Mouse (Mus musculus) cortical plate, adult 2 months (tissue): Measurements from ENCODE around the gene Prickle2.

ENCODE experiments used
- CTCF ChIP-seq: fragments of 200-500 bp; IDR thresholded peaks from 2 replicates; pipeline ENCODE4 v1.5.1; 2011; ENCODE audit warnings: mild to moderate bottlenecking, control low read depth, low read length; ENCODE audit not compliant: insufficient read depth; ENCODE audit errors: extremely low read depth
- POLR2A ChIP-seq: fragments of 200-500 bp; IDR thresholded peaks from 2 replicates; pipeline ENCODE4 v1.6.1; 2011; ENCODE audit warnings: mild to moderate bottlenecking, low read length, control low read depth; ENCODE audit not compliant: insufficient read depth; ENCODE audit errors: extremely low read depth

DNA sequence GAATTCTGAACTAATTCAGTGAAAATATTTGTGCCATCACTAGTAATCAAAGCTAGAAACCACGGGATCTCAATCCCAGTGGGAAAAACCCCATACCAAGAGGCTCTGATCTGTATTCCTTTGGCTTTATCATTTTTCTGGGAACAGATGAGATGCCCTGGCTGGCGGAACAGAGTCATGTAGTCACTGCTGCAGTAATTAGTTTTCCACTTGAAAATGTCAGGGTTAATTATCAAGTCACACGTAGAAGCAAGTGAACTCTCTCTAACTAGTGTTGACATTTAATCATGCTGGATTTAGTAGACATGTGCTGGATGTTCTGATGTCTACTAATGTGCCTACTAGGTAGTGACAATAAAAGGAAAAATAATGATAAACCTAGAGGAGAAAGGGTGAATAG, 199.7 kb downstream of the Prickle2 start:
- no peak for TF ChIP-seq CTCF
- TF ChIP-seq POLR2A, result no peak
